Mouse (Mus musculus): ENCODE results near the gene Fbxo46. TPM values are rescaled to one million over a fixed set of nuclear protein-coding genes. Genes with fewer than 3 reads are reported as not detected.

Gene Fbxo46
- total and polyA plus RNA-seq, 3 experiments = 10.1 to 13.7 TPM; not detected in 1

DNA sequence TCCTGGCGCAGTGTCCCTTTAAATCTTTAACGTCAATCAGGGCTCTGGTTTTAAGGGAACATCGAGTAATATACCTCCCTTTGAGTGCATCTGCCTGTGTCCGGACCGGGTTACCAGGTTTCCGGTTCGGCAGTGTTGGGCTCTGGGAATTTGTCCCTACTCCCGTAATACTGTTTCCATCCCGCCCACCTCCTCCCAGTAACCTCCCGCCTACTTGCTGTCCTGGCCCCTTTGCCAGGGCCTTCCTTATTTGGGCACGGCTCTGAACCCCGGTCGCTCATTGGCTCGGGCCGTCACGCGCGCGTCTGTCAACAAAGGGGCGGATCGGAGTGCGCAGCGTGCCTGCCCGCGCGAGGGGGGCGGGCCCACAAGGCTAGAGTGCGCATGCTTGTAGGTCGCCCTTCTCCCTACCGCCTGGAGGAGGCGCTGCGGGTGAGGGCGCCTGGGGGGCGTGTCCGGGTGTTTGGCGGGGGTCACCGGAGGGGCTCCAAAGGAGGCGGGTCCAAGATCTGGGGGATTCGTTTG lies 11.7 kb downstream of the Fbxo46 start (continued):
- TF ChIP-seq ZMIZ1 (IDR thresholded peaks at IDR 0.05; ENCODE audit: low read depth, low read length) (no peak), CTCF (IDR thresholded peaks at IDR 0.05 in 2 of 3, conservative IDR thresholded peaks at IDR 0.05 in 1 of 3; ENCODE audit: control insufficient read depth in 1 of 3, insufficient read depth in 1 of 3, low read depth in 2 of 3, low read length in 3 of 3, poor library complexity in 1 of 3, severe bottlenecking in 1 of 3) (peak; percentile 46 to 81 (median 74); a peak in 5 of 6 replicates), HCFC1 (IDR thresholded peaks at IDR 0.05; ENCODE audit: low read depth, low read length) (peak; percentile 77), MAZ (IDR thresholded peaks at IDR 0.05; ENCODE audit: low read depth, low read length) (peak; percentile 67; the same call in 1 of the 2 replicates), GABPA (IDR thresholded peaks at IDR 0.05; ENCODE audit: low read depth, low read length) (no peak), TAL1 (IDR thresholded peaks at IDR 0.05; ENCODE audit: low read length) (no peak), POLR2AphosphoS2 (IDR thresholded peaks at IDR 0.05; ENCODE audit: low read length) (0 out of 2 replicates have a peak, but pooled peaks have one; percentile 42), MXI1 (IDR thresholded peaks at IDR 0.05; ENCODE audit: low read depth, low read length) (peak; percentile 97), POLR2AphosphoS5 (IDR thresholded peaks at IDR 0.05; ENCODE audit: borderline replicate concordance, low read depth, low read length) (no peak), EP300 (IDR thresholded peaks at IDR 0.05; ENCODE audit: low read depth in 1 of 2, low read length in 2 of 2) (0 out of 4 replicates have a peak, but pooled peaks of 1 of the 2 experiments have one; percentile 17)

- TF ChIP-seq ZNF384 (IDR thresholded peaks at IDR 0.05; ENCODE audit: low read depth, low read length) = no peak
- no peak for TF ChIP-seq GATA1 (IDR thresholded peaks at IDR 0.05; ENCODE audit: low read depth, low read length)
- no peak for TF ChIP-seq POLR2A (IDR thresholded peaks at IDR 0.05; ENCODE audit: control insufficient read depth in 1 of 2, insufficient read depth in 1 of 2, low read depth in 1 of 2, low read length in 2 of 2, poor library complexity in 1 of 2)
- TF ChIP-seq USF2 (IDR thresholded peaks at IDR 0.05; ENCODE audit: borderline replicate concordance in 1 of 2, insufficient read depth in 1 of 2, low read depth in 1 of 2, low read length in 2 of 2) = no peak
- no peak for TF ChIP-seq ELF1 (IDR thresholded peaks at IDR 0.05; ENCODE audit: low read depth, low read length)
- no peak for TF ChIP-seq SIN3A (IDR thresholded peaks at IDR 0.05; ENCODE audit: low read length)
- no peak for TF ChIP-seq ZC3H11A (IDR thresholded peaks at IDR 0.05; ENCODE audit: low read depth, low read length)
- no peak for TF ChIP-seq UBTF (IDR thresholded peaks at IDR 0.05; ENCODE audit: borderline replicate concordance, insufficient read depth, low read depth, low read length)
- TF ChIP-seq MYB (IDR thresholded peaks at IDR 0.05; ENCODE audit: low read depth, low read length) = no peak
- no peak for TF ChIP-seq EP300 (IDR thresholded peaks at IDR 0.05; ENCODE audit: low read depth in 1 of 2, low read length in 2 of 2)
- TF ChIP-seq RAD21 (IDR thresholded peaks at IDR 0.05; ENCODE audit: low read depth, low read length) = no peak
- no peak for TF ChIP-seq HCFC1 (IDR thresholded peaks at IDR 0.05; ENCODE audit: low read depth, low read length)
- TF ChIP-seq POLR2AphosphoS5 (IDR thresholded peaks at IDR 0.05; ENCODE audit: borderline replicate concordance, low read depth, low read length) = no peak
- no peak for TF ChIP-seq ETS1 (IDR thresholded peaks at IDR 0.05; ENCODE audit: low read depth, low read length)
- DNase-seq (ENCODE audit: low read depth, low spot score) = no peak
- H3K9me3 ChIP-seq (replicated peaks; ENCODE audit: insufficient read depth, low read length) = no peaks in the 10 kb centered on the region
- H3K79me2 ChIP-seq (ENCODE audit: control insufficient read depth, insufficient read depth, low read length, poor library complexity) = no peaks in the 10 kb centered on the region
- H3K27ac ChIP-seq (ENCODE audit: control insufficient read depth, low read depth, low read length) = no peak overlapping the region
- H3K9ac ChIP-seq (ENCODE audit: control insufficient read depth, low read depth, low read length, poor library complexity, severe bottlenecking) = no peak overlapping the region
- H3K36me3 ChIP-seq (ENCODE audit: control insufficient read depth in 1 of 2, insufficient read depth in 2 of 2, low read length in 2 of 2) = 0 out of 4 replicates have a peak, but pooled peaks cover 0 to 2% of the 10 kb centered on the region in 2 experiments
- peaks cover 0 to 4% of the 10 kb centered on the region in 2 experiments; a peak in 2 of 4 replicates for H3K4me1 ChIP-seq (ENCODE audit: control insufficient read depth in 1 of 2, insufficient read depth in 2 of 2, low read length in 2 of 2)
- H3K4me3 ChIP-seq (ENCODE audit: control insufficient read depth in 1 of 2, insufficient read depth in 1 of 2, low read depth in 2 of 2, low read length in 2 of 2) = no peak overlapping the region
- H3K27me3 ChIP-seq (ENCODE audit: control insufficient read depth in 1 of 2, insufficient read depth in 2 of 2, low read length in 2 of 2) = no peaks in the 10 kb centered on the region
Measured at GRCm38 (mm10) chr7:19136168-19136567, 16.5 kb downstream of the Fbxo46 start.
